Mouse (Mus musculus) bone marrow macrophage, adult 2 months (primary cell): ENCODE data around the gene Them7.

ENCODE experiments used
- CTCF ChIP-seq: IDR thresholded peaks from 2 replicates; pipeline ENCODE4 v1.5.1; 2012; ENCODE audit warnings: low read depth, mild to moderate bottlenecking, low read length, moderate library complexity
- POLR2A ChIP-seq: IDR thresholded peaks from 2 replicates; pipeline ENCODE4 v1.6.1; 2012; ENCODE audit warnings: mild to moderate bottlenecking, low read depth, low read length, borderline replicate concordance

DNA sequence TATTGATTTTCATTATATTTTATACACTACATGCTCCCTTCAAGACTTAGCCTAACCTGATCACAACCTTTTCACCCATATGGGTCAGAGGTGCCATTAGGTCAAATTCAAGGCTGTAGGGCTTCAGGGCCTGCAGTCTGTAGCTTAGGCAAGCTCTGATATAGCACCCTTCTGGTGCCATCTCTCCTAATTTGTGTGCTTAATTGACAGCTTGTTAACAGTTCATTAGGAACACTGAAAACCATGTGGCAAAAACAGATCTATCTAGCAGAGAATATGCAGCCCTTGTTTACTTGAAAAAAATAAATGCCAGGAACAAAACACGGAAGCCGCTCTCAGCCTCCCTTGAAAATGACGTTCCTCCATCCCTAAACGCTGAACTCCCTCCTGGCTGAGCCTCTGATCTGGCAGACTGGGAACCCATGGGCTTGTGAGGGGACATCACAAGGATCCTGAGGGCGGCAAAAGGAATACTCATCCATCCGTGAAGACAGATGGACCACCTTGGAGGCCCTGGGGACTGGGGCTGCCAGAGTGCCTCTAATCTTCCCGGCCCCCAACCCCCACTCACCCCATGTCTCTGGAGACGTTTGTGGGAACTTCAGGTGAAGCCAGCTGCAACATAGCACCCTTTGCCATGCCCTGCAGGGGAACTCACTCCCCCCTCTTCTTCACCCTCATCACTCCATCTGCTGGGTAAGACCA, 113.2 kb downstream of the Them7 start:
- TF ChIP-seq CTCF = no peak
- no peak for TF ChIP-seq POLR2A
